ENCODE assay signal across 31 mouse cellular contexts in genomic region chr2:114054129-114054528, GRCm38 (mm10). TPM values are rescaled to one million over a fixed set of nuclear protein-coding genes. Genes with fewer than 3 reads are reported as not detected.
DNase-seq lines count a peak whose midpoint lies in the region; ATAC-seq lines count a peak whose summit lies in the region.
"Had no signal": no experiment of that assay in that cellular context is flagged by ENCODE, and none has a peak within 500 bp of the region (broad histone marks: within the 10 kb centered on the region; RNA-seq: fewer than 3 reads in every experiment).

No protein-coding gene starts in this region.

- H3K27me3 ChIP-seq in lung, embryonic 16.5 days (ENCODE audit: control insufficient read depth, insufficient read depth, low read depth, low read length), result no peaks in the 10 kb centered on the region
- no peaks in the 10 kb centered on the region for H3K27me3 ChIP-seq in heart, embryonic 13.5 days (replicated peaks)
- H3K27me3 ChIP-seq: midbrain, embryonic 15.5 days; neural tube, embryonic 13.5 days had no signal

- no peak overlapping the region for H3K4me3 ChIP-seq in lung, embryonic 16.5 days (ENCODE audit: low read length)
- H3K4me3 ChIP-seq in heart, embryonic 13.5 days, result peak overlapping the region; percentile 63
- H3K4me3 ChIP-seq: embryonic facial prominence, embryonic 10.5 days; layer of hippocampus, adult 2 months; limb, embryonic 12.5 days; midbrain, embryonic 15.5 days; neural tube, embryonic 13.5 days had no signal

- H3K9ac ChIP-seq in lung, embryonic 16.5 days (ENCODE audit: low read length), result no peak overlapping the region
- H3K9ac ChIP-seq in heart, embryonic 13.5 days, result peak overlapping the region; percentile 91
- H3K9ac ChIP-seq: forebrain, postnatal 0 days; limb, embryonic 12.5 days; midbrain, embryonic 15.5 days; neural tube, embryonic 13.5 days had no signal

- 0 out of 2 replicates have a peak, but pooled peaks cover 2% of the 10 kb centered on the region for H3K4me1 ChIP-seq in lung, embryonic 16.5 days (replicated peaks; ENCODE audit: control insufficient read depth, insufficient read depth, low read length)
- H3K4me1 ChIP-seq in heart, embryonic 13.5 days, result peaks cover 41% of the 10 kb centered on the region

- H3K4me2 ChIP-seq in lung, embryonic 16.5 days (ENCODE audit: low read depth, low read length), result no peak overlapping the region
- H3K4me2 ChIP-seq in heart, embryonic 13.5 days, result peak overlapping the region; percentile 67
- H3K4me2 ChIP-seq: limb, embryonic 12.5 days; liver, embryonic 11.5 days; midbrain, embryonic 15.5 days; neural tube, embryonic 13.5 days had no signal

- intact Hi-C loops in heart, postnatal 14 days (cut with DNase I), result no loop called here

- 67% methylated on average over 4 of the region's 4 CpGs for WGBS in lung, embryonic 16.5 days
- 26% methylated on average over 4 of the region's 4 CpGs for WGBS in heart, embryonic 13.5 days

- no peaks in the 10 kb centered on the region for H3K9me3 ChIP-seq in lung, embryonic 16.5 days (ENCODE audit: control insufficient read depth, low read length)
- H3K9me3 ChIP-seq in heart, embryonic 13.5 days, result no peaks in the 10 kb centered on the region
- H3K9me3 ChIP-seq: embryonic facial prominence, embryonic 10.5 days; limb, embryonic 12.5 days; midbrain, embryonic 15.5 days; neural tube, embryonic 13.5 days had no signal

- no peaks in the 10 kb centered on the region for H3K36me3 ChIP-seq in lung, embryonic 16.5 days (ENCODE audit: control insufficient read depth, insufficient read depth, low read length)
- H3K36me3 ChIP-seq in heart, embryonic 13.5 days, result peaks cover 15% of the 10 kb centered on the region
- H3K36me3 ChIP-seq: embryonic facial prominence, embryonic 10.5 days; limb, embryonic 12.5 days; midbrain, embryonic 15.5 days; neural tube, embryonic 13.5 days had no signal

- H3K27ac ChIP-seq in lung, embryonic 16.5 days (ENCODE audit: low read length), result no peak overlapping the region
- peak overlapping the region; percentile 97 for H3K27ac ChIP-seq in heart, embryonic 13.5 days (replicated peaks)
- H3K27ac ChIP-seq: embryonic facial prominence, embryonic 10.5 days; hindbrain, postnatal 0 days; layer of hippocampus, adult 2 months; limb, embryonic 12.5 days; midbrain, embryonic 15.5 days; neural tube, embryonic 13.5 days had no signal

- ATAC-seq in lung, embryonic 16.5 days (ENCODE audit: low read depth), result peak; percentile 31; the same call in 1 of the 2 replicates
- ATAC-seq in heart, embryonic 13.5 days (ENCODE audit: extremely low read depth, insufficient number of reproducible peaks, low FRiP score, low TSS enrichment), result peak; percentile 42; the same call in 1 of the 2 replicates
- ATAC-seq: CD4-positive, CD25-positive, alpha-beta regulatory T cell, adult 4 months; forebrain, postnatal 0 days; hindbrain, postnatal 0 days; intestine, embryonic 16.5 days; midbrain, embryonic 15.5 days had no signal

- no peak for DNase-seq in lung, postnatal 4 days
- DNase-seq in heart, postnatal 14 days, result peak; percentile 49 to 51
- no peak for DNase-seq in frontal cortex, adult 2 months (ENCODE audit: extremely low spot score in 1 of 2, low spot score in 1 of 2)
- no peak for DNase-seq in right cerebral cortex, postnatal 4 days
- DNase-seq in kidney, postnatal 14 days, result no peak
- DNase-seq: adrenal gland, postnatal 14 days; cerebellum, adult 9-10 months; forebrain, postnatal 0 days; kidney, adult 9 months; kidney, postnatal 25 days; lung, adult 18-20 months; lung, postnatal 36 days; retina, postnatal 1 day; right cerebral cortex, postnatal 25 days; thymus, postnatal 14 days had no signal

RNA-seq across cellular contexts. Expression of gene Actc1, which starts 0.8 kb away (rescaled TPM):
- 403 and 418 TPM in 2 replicates for polyA plus RNA-seq in lung, embryonic 16.5 days (2015; fragmentation: Nextera tagmentation; extraction: Ambion mirVana)
- polyA plus RNA-seq in heart, embryonic 13.5 days (2015; fragmentation: Nextera tagmentation; extraction: Ambion mirVana), result 11,395 and 12,800 TPM in 2 replicates
- over 10,000 TPM; 15,903 to 17,925 TPM for total RNA-seq in heart, postnatal 14 days (2021)
- polyA plus RNA-seq in frontal cortex, adult 2 months (2012; rRNA removed), result 0.08 TPM in 1 of 2 replicates, not detected in the other
- total RNA-seq: common myeloid progenitor, adult 5-6 weeks; layer of hippocampus, adult 2 months; layer of hippocampus, postnatal 25 days; left cerebral cortex, postnatal 14 days; megakaryocyte-erythroid progenitor cell, adult 5-6 weeks had no signal
- polyA plus RNA-seq: CD4-positive, CD25-positive, alpha-beta regulatory T cell, adult 4 months had no signal

RNA-seq across cellular contexts. Expression of gene Gjd2, which starts 40.7 kb away (rescaled TPM):
- polyA plus RNA-seq in lung, embryonic 16.5 days (2015; fragmentation: Nextera tagmentation; extraction: Ambion mirVana), result 0.05 and 0.14 TPM in 2 replicates
- polyA plus RNA-seq in heart, embryonic 13.5 days (2015; fragmentation: Nextera tagmentation; extraction: Ambion mirVana), result not detected in 2 replicates
- not detected for total RNA-seq in heart, postnatal 14 days (2021)
- 11.6 and 13.7 TPM in 2 replicates for polyA plus RNA-seq in frontal cortex, adult 2 months (2012; rRNA removed)
- total RNA-seq: common myeloid progenitor, adult 5-6 weeks; megakaryocyte-erythroid progenitor cell, adult 5-6 weeks had no signal
- polyA plus RNA-seq: CD4-positive, CD25-positive, alpha-beta regulatory T cell, adult 4 months; limb, embryonic 12.5 days; liver, embryonic 11.5 days; spleen, adult 2 months had no signal

Comparison
In these comparisons a context has a peak if more than half of its experiments do, and no peak if none do; other contexts are left out.
1. DNase-seq: peak in heart, postnatal 14 days (2 of 2); none in lung, postnatal 4 days (0 of 2), frontal cortex, adult 2 months (0 of 2), right cerebral cortex, postnatal 4 days (single experiment) and kidney, postnatal 14 days (single experiment).
2. RNA of gene Actc1, which starts 0.8 kb away (polyA plus RNA-seq): 11,395 to 12,800 TPM in heart, embryonic 13.5 days and 403 to 418 TPM in lung, embryonic 16.5 days; 0.08 TPM in frontal cortex, adult 2 months; every median in the first group is over 100 times any median in the second.
3. RNA of gene Gjd2, which starts 40.7 kb away (polyA plus RNA-seq): 11.6 to 13.7 TPM in frontal cortex, adult 2 months; 0.05 to 0.14 TPM in lung, embryonic 16.5 days and not detected in heart, embryonic 13.5 days; every median in the first group is over 10 times any median in the second.